Mouse (Mus musculus): Measurements from ENCODE around the gene Gabpb2. TPM values are rescaled to one million over a fixed set of nuclear protein-coding genes. Genes with fewer than 3 reads are reported as not detected.

The Gabpb2 gene
- total RNA-seq, 4 experiments from 2014 or later: 10.4 to 12.5 (median 12.1) TPM

Small RNAs within 50 kb of the gene (microRNA-seq; reads per million reads assigned to microRNA genes)
- gene Mir8099-1: 0 reads per million in 2 experiments

Other genes starting within 250 kb of the Gabpb2 start
- gene Pi4kb, start 243.2 kb downstream of the Gabpb2 start, total RNA-seq (2022): 10 to 100 TPM; 54.8 to 65.9 (median 59.6) TPM
- gene Zfp687, start 202.5 kb downstream of the Gabpb2 start, total RNA-seq (2022): 10 to 100 TPM; 33.2 to 36.0 (median 35.2) TPM
- gene Psmd4, start 175.3 kb downstream of the Gabpb2 start, total RNA-seq (2022): 100 to 1,000 TPM; 153 to 167 (median 156) TPM
- 10 to 100 TPM; 49.9 to 53.7 (median 51.0) TPM for gene Pip5k1a, start 111.0 kb downstream of the Gabpb2 start, total RNA-seq (2022)
- 10 to 100 TPM; 42.8 to 48.3 (median 43.1) TPM for gene Vps72, start 106.9 kb downstream of the Gabpb2 start, total RNA-seq (2022)
- under 1 TPM in 2 of 4 experiments, not detected in 2; 0.51 to 0.62 TPM for gene Tmod4, start 93.4 kb downstream of the Gabpb2 start, total RNA-seq (2022)
- 10 to 100 TPM; 49.3 to 55.8 (median 50.5) TPM for gene Scnm1, start 83.9 kb downstream of the Gabpb2 start, total RNA-seq (2022)
- 10 to 100 TPM; 12.8 to 17.7 (median 15.5) TPM for gene Lysmd1, start 83.8 kb downstream of the Gabpb2 start, total RNA-seq (2022)
- gene Tnfaip8l2, start 75.6 kb downstream of the Gabpb2 start, total RNA-seq (2022): 1 to 10 TPM; 2.3 to 6.7 (median 4.3) TPM
- 10 to 100 TPM; 22.8 to 27.3 (median 24.9) TPM for gene Sema6c, start 57.5 kb downstream of the Gabpb2 start, total RNA-seq (2022)
- gene Cdc42se1, start 10.8 kb upstream of the Gabpb2 start, total RNA-seq (2022): 10 to 100 TPM; 63.5 to 76.2 (median 69.3) TPM
- 100 to 1,000 TPM; 280 to 293 (median 288) TPM for gene Mllt11, start 14.3 kb upstream of the Gabpb2 start, total RNA-seq (2022)
- under 1 TPM; 0.24 to 0.67 (median 0.41) TPM for gene Gm128, start 23.7 kb upstream of the Gabpb2 start, total RNA-seq (2022)
- under 1 TPM in 3 of 4 experiments, not detected in 1; 0.37 to 0.72 (median 0.67) TPM for gene Bnipl, start 33.3 kb upstream of the Gabpb2 start, total RNA-seq (2022)
- 10 to 100 TPM; 20.7 to 24.3 (median 22.4) TPM for gene Mindy1, start 63.4 kb upstream of the Gabpb2 start, total RNA-seq (2022)
- 10 to 100 TPM; 24.0 to 27.2 (median 25.2) TPM for gene Prune1, start 64.2 kb upstream of the Gabpb2 start, total RNA-seq (2022)
- gene Anxa9, start 89.3 kb upstream of the Gabpb2 start, total RNA-seq (2022): 1 to 10 TPM in 2 of 4 experiments, under 1 TPM in 2; 0.33 to 1.6 (median 0.93) TPM
- 10 to 100 TPM; 51.9 to 63.7 (median 56.1) TPM for gene Cers2, start 96.9 kb upstream of the Gabpb2 start, total RNA-seq (2022)
- gene Setdb1, start 139.3 kb upstream of the Gabpb2 start, total RNA-seq (2022): 10 to 100 TPM; 31.6 to 36.9 (median 34.8) TPM
- gene 4930558C23Rik, start 184.9 kb upstream of the Gabpb2 start, total RNA-seq (2022): not detected
- 10 to 100 TPM; 30.4 to 37.0 (median 34.0) TPM for gene Arnt, start 216.5 kb upstream of the Gabpb2 start, total RNA-seq (2022)